Mouse (Mus musculus): ENCODE results near the gene Itpkc. TPM values are rescaled to one million over a fixed set of nuclear protein-coding genes. Genes with fewer than 3 reads are reported as not detected.

Gene Itpkc
- polyA plus RNA-seq (2015; fragmentation: Nextera tagmentation; extraction: Ambion mirVana), result 2.3 TPM in 2 replicates

- DNase-seq (ENCODE audit: low spot score), result peak; percentile 95
Observed at GRCm38 (mm10) chr7:27228281-27228821, at the start of gene Itpkc. TSS of gene Itpkc (minus strand) at chr7:27228661.

- peak; percentile 13 for DNase-seq (ENCODE audit: low spot score)
Observed at GRCm38 (mm10) chr7:27277191-27277590, 48.7 kb upstream of the Itpkc start.

DNA sequence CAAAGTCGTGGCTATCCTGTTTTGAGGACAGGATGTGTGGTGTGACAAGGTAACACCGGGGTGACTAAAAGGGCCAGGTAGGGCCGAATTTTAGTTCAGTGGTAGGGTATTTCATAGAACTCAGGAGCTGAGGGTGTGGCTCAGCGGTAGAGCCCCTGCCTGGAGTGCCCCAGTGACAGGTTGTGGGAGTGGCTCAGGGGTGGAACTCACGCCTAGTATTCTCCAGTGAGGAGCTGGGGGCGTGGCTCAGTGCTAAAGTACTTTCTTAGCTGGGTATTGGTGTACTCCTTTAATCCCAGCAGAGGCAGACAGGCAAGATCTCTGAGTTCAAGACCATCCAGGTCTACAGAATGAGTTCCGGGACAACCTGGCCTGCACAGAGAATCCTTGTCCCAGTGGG lies 47.6 kb upstream of the Itpkc start:
- DNase-seq (ENCODE audit: low spot score), result peak; percentile 12

DNA sequence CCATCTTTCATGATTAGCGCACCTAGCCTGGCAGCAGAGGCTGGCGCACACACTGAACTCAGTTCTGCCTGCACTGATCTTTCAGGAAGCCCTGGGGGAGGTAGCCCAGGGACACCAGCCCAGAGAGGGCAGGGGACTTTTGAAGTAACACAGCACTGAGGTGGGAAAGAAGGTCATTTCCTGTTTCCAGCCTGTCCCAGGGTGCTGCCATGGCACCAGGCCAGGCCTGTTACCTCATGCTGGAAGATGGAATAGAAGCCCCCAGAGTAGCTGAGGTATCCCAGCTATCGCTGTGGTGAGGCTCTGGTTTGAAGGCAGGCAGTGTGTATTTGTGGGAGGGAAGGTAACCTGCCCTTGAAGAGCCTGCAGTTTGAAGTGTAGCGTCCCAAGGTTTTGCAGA lies 46.5 kb upstream of the Itpkc start:
- DNase-seq (ENCODE audit: low spot score), result no peak

- peak; percentile 56 for DNase-seq (ENCODE audit: low spot score)
Observed at GRCm38 (mm10) chr7:27273739-27274351, 45.4 kb upstream of the Itpkc start.

- no peak for DNase-seq (ENCODE audit: low spot score)
Observed at GRCm38 (mm10) chr7:27271423-27271822, 43.0 kb upstream of the Itpkc start.

GRCm38 (mm10) chr7:27266515-27267128 lies 38.2 kb upstream of the Itpkc start:
- DNase-seq (ENCODE audit: low spot score), result no peak

GRCm38 (mm10) chr7:27264761-27265160 lies 36.3 kb upstream of the Itpkc start:
- DNase-seq (ENCODE audit: low spot score), result no peak

DNA sequence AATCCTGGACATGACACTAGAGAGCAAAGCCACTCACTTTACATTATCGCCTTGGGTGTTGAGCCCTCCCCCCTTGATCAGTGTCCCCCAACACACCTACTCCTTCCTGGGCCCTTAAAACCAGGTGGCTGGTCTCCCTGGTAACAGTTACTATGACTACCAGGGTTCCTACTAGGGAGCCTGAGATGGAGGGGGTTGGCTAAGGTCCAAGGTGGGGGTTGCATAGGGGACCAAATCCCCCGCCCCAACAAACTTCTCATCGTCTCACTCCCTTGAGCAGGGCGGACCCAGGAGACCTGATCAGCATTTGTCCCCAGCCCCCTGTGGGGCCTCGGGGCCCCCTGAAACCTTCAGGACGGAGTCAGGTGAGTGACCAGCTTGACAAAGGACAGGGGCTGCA lies 33.4 kb upstream of the Itpkc start:
- no peak for DNase-seq (ENCODE audit: low spot score)

- no peak for DNase-seq (ENCODE audit: low spot score)
Observed at GRCm38 (mm10) chr7:27260856-27261255, 32.4 kb upstream of the Itpkc start.

DNA sequence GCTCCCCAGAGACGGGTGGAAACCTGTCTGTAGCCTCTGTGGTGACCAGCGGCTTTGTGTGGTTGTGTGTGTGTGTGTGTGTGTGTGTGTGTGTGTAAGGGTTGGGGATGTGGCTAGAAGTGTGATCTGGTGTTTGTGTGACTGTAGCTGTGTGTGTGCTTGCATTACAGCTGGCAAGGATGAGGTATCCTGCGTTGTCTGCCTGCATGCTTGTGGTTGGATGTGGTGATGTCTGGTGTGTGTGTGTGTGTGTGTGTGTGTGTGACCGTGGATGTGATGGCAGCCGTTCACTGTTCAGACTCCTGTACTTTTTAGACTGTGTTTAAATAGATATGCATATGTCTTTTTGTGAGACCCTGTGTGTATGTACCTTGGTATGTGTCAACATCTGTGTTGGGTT lies 31.3 kb upstream of the Itpkc start:
- DNase-seq (ENCODE audit: low spot score), result no peak

DNA sequence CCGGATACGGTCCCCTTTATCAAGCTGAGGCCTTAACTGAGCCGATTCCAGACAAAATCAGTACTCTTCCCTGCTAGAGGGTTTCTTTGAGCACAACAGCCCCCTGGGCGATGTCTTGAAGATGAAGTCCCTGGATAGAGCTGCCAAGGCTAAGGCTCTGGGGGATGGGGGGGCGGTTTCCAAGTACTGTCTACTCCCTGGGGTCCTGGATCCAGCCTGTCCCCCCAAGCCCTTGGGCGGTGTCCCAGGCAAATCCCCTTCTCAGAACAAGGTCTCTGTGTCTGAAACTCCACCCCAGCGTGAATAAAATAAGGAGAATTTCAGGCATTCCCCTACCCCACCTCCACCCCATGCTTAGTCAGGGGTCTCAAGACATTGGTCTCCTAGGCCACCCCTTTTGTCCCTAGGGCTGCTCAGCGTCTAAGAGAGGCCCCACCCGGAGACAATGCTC lies 30.8 kb upstream of the Itpkc start:
- no peak for DNase-seq (ENCODE audit: low spot score)

DNA sequence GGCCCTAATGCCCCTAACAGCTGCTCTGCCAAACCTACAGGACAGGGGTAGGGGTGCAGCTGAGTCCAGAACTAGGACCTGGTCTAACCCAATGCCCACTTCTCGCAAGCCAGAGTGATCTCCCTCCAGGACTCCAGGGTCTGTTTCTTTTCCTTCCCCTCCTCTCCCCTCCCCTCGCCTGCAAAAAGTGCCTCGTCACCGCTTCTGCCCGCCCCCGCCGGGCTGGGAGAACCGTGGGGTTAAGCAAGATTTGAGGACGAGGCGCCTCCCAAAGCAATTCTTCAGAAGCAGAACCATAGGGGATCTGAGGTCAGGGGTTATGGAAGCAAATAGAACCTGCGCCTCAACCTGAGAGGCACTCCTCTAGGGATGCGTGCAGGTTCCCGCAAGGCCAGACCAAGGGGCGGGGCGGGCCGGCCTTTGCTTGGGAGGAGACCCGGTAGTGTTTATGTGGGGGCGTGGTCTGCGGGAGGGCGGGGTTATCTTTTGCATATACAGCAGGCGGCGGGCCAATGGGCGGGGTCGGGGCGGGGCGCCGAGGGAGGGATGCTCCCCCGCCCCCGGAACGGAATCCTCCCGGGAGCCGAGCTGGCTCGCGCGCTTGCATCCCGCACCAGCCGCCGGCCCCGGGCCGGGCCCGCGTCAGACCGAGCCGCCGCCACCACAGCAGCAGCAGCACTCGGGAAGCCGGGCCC lies 29.9 kb upstream of the Itpkc start, which contains the start of gene Numbl:
Gene Numbl, plus strand, starts transcription at position 229 of the 695 bp plus-strand sequence.
- peak; percentile 95 for DNase-seq (ENCODE audit: low spot score)

- no peak for DNase-seq (ENCODE audit: low spot score)
Observed at GRCm38 (mm10) chr7:27257852-27258204, 29.4 kb upstream of the Itpkc start.

GRCm38 (mm10) chr7:27257046-27257851 lies 28.8 kb upstream of the Itpkc start:
- DNase-seq (ENCODE audit: low spot score), result no peak

DNA sequence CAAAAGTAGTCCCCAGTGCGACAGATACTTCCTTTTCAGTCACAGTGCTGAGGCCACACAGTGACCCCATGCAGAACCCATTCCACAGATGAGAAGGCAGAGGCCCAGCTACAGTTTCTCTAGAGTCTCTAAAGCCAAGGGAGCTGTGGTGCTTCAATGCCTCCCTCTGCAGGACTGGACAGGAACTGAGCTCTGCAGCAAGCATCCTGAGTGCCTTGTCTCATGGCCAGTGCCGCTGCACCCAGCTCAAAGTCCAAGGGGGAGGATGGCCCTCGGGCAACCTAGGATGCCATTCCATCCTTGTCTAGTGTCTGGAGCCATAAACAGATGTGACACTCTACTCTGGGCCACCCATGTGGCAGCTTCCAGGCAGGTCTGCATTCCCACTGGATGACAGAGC lies 27.3 kb upstream of the Itpkc start:
- DNase-seq (ENCODE audit: low spot score), result no peak

DNA sequence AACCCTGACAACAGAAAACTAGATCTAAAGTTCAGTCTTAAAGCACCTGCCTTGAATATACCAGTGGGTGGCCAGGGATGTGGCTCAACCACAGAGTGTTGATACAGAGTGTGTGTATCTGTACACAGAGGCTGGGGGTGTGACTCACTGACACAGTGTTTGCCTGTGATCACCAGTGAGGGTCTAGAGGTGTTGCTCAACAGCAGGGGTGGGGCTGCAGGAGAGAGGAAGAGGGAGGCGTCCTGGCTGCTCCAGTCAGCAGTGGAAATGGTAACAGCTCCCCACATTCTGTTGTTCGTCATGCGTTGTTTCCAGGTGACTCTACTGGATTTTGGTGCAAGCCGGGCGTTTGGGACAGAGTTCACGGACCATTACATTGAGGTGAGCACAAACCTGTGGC lies 23.5 kb upstream of the Itpkc start:
- no peak for DNase-seq (ENCODE audit: low spot score)

DNA sequence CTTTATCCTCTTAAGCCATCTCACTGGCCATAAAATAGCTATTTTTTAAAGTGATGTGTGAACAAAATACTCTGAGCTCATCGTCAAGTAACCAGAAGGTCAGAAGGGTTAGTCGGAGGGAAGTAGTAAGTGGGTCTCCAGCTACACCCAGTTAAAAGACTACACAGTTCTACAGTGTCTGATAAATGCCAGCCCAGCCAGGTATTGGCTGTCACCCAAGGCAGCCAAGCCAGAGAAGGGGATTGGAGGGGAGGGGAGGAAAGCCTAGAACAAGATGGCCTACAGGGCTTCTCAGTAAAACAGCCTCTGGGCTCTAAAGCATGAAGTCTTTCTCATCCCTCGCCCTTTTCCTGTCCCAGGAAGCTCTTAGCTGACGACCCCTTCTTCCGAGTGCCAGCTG lies 21.5 kb upstream of the Itpkc start:
- DNase-seq (ENCODE audit: low spot score), result no peak

DNA sequence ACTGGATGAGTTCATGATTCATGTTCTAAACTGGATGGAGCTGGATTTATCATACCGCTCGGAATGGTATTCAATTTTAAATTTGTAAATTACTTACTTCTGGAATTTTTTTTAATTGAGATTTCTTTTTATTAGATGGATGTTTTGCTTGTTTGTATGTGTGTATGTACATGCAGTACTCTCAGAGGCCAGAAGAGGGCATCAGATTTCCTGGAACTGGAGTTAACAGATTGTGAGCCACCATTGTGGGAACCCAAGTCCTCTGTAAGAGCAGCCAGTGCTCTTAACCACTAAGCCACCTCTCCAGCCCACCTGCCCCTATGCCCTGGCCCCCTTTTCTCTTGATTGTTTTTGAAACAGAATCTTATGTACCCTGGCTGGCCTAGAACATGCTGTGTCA lies 20.7 kb upstream of the Itpkc start:
- peak; percentile 35 for DNase-seq (ENCODE audit: low spot score)

- peak; percentile 34 for DNase-seq (ENCODE audit: low spot score)
Observed at GRCm38 (mm10) chr7:27244088-27244487, 15.6 kb upstream of the Itpkc start.

DNA sequence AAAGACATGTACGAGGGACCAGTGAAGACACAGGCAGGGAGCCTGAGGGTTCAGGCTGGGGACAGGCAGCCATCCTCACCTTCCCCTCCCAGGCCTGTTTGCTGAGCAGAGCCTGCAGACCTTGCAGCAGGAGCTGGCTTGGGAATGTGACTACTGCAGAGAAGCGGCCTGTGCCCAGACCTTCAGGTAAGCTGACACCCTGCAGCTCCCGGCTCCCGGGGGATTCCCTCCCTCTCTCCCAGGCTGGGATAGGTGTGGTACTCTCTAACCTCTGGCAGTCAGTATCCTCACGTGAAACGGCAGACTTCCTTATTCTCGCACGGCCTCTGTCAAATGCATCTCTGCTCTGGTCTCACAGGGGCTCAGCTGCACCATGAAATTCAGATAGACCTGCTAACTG lies 14.8 kb upstream of the Itpkc start:
- DNase-seq (ENCODE audit: low spot score), result no peak

GRCm38 (mm10) chr7:27238568-27238967 lies 10.1 kb upstream of the Itpkc start:
- no peak for DNase-seq (ENCODE audit: low spot score)
